Mouse (Mus musculus) erythroblast, embryonic 14.5 days (primary cell): ENCODE measurements at regions not wholly inside any gene's neighbourhood (a gene's known extent, or its start where the extent isn't known, plus 50 kb on each side); places are given as distances from the start of the nearest gene placed in this dataset.

Experiments used
- GATA1 ChIP-seq: IDR thresholded peaks from 2 replicates; pipeline ENCODE4 v1.6.1; 2012; ENCODE audit warnings: low read length, inconsistent platforms, mixed read lengths
- TAL1 ChIP-seq: IDR thresholded peaks from 3 replicates; pipeline ENCODE4 v1.6.1; 2012; ENCODE audit warnings: low read length, inconsistent platforms, mixed read lengths

- TF ChIP-seq GATA1 (no peak), TAL1 (no peak)
Measured at GRCm38 (mm10) chr2:161266476-161266875, 157.6 kb upstream of the Chd6 start.
